In genomic region chr6:103306420-103307249, GRCm38 (mm10) we compare ENCODE assay signal across 8 mouse cellular contexts.
DNase-seq lines count a peak whose midpoint lies in the region; TF ChIP-seq lines count a peak whose summit lies in the region.

No protein-coding gene starts in this region.

- no peak for TF ChIP-seq POLR2A in CH12.LX (IDR thresholded peaks at IDR 0.05; ENCODE audit: low read depth, low read length)

- H3K4me2 ChIP-seq in CH12.LX (ENCODE audit: insufficient read depth, low read depth, poor library complexity, severe bottlenecking), result no peak overlapping the region

- peak in 1 of 2 experiments; percentile 42; a peak in 2 of 4 replicates for TF ChIP-seq CTCF in CH12.LX (conservative IDR thresholded peaks at IDR 0.05 in 1 of 2, IDR thresholded peaks at IDR 0.05 in 1 of 2; ENCODE audit: low read depth in 2 of 2, low read length in 2 of 2)

- H3K4me1 ChIP-seq in CH12.LX (ENCODE audit: control insufficient read depth in 1 of 2, insufficient read depth in 2 of 2), result no peaks in the 10 kb centered on the region

- H3K27ac ChIP-seq in CH12.LX (ENCODE audit: insufficient read depth, low read depth), result no peak overlapping the region

- in situ Hi-C loops in CH12.LX (cut with MboI; ENCODE audit: low pct_ligation_motif_present, low pct_unique_long_range_greater_than_20kb, low sequenced_read_pairs), result loop anchor here (25.0 kb wide), 1 partner anchor 381 kb away; no protein-coding TSS in a partner anchor

- no peaks in the 10 kb centered on the region for H3K36me3 ChIP-seq in CH12.LX (replicated peaks in 1 of 2; ENCODE audit: control insufficient read depth in 1 of 2, insufficient read depth in 1 of 2, low read length in 1 of 2)
- no peaks in the 10 kb centered on the region for H3K36me3 ChIP-seq in splenic B cell, adult 2 months (ENCODE audit: control insufficient read depth, insufficient read depth, low read length, poor library complexity, severe bottlenecking)

- TF ChIP-seq RAD21 in CH12.LX (IDR thresholded peaks at IDR 0.05; ENCODE audit: low read depth, low read length), result peak; percentile 46

- no peaks in the 10 kb centered on the region for H3K79me2 ChIP-seq in CH12.LX (replicated peaks; ENCODE audit: control insufficient read depth, extremely low read depth, insufficient read depth, poor library complexity, severe bottlenecking)

- no peak overlapping the region for H3K4me3 ChIP-seq in CH12.LX (replicated peaks in 1 of 3; ENCODE audit: low read depth in 2 of 3, low read length in 2 of 3, poor library complexity in 1 of 3)

- dilution Hi-C loops in CH12.LX (cut with MboI; ENCODE audit: extremely low pct_ligation_motif_present, extremely low pct_unique_long_range_greater_than_20kb, low sequenced_read_pairs), result no loop called here

- no peak for TF ChIP-seq EP300 in CH12.LX (IDR thresholded peaks at IDR 0.05; ENCODE audit: low read length)

- no peaks in the 10 kb centered on the region for H3K27me3 ChIP-seq in CH12.LX (replicated peaks)
- H3K27me3 ChIP-seq in splenic B cell, adult 2 months (ENCODE audit: control insufficient read depth, insufficient read depth, low read length, poor library complexity, severe bottlenecking), result no peaks in the 10 kb centered on the region

- H3K9me3 ChIP-seq in CH12.LX (replicated peaks; ENCODE audit: low read length), result peaks cover 33% of the 10 kb centered on the region

- H3K9ac ChIP-seq in CH12.LX (ENCODE audit: insufficient read depth, low read depth), result no peak overlapping the region

- peak; percentile 15 for DNase-seq in kidney, adult 9 months
- no peak for DNase-seq in kidney, postnatal 10 days
- DNase-seq in CH12.LX (ENCODE audit: extremely low read depth), result peak; percentile 3
- peak; percentile 6 to 66 for DNase-seq in cerebellum, postnatal 10 days
- DNase-seq in induced T-regulatory cell, adult 2 months (ENCODE audit: low read depth), result peak; percentile 62
- DNase-seq in splenic B cell, adult 2 months (ENCODE audit: low read depth, low spot score), result peak; percentile 64
- DNase-seq in right cerebral cortex, postnatal 25 days, result no peak
- DNase-seq in adrenal gland, adult 8-10 months, result no peak

TF ChIP-seq in CH12.LX, 34 proteins besides CTCF, POLR2A, EP300 and RAD21:
- no peak for TF ChIP-seq ZC3H11A (IDR thresholded peaks at IDR 0.05; ENCODE audit: low read depth, low read length)
- peak; percentile 25; the same call in 1 of the 2 replicates for TF ChIP-seq SMC3 (IDR thresholded peaks at IDR 0.05; ENCODE audit: low read depth, low read length)
- no peak for TF ChIP-seq MAX (IDR thresholded peaks at IDR 0.05; ENCODE audit: low read length)
- no peak for TF ChIP-seq MYC (IDR thresholded peaks at IDR 0.05; ENCODE audit: low read depth, low read length)
- no peak for TF ChIP-seq ZKSCAN1 (IDR thresholded peaks at IDR 0.05; ENCODE audit: borderline replicate concordance, low read depth, low read length)
- no peak for TF ChIP-seq NRF1 (IDR thresholded peaks at IDR 0.05; ENCODE audit: low read depth, low read length)
- TF ChIP-seq JUN (IDR thresholded peaks at IDR 0.05; ENCODE audit: insufficient read depth, low read depth, low read length), result no peak
- TF ChIP-seq BHLHE40 (IDR thresholded peaks at IDR 0.05; ENCODE audit: low read depth, low read length), result no peak

Comparison
In these comparisons a context has a peak if more than half of its experiments do, and no peak if none do; other contexts are left out.
1. DNase-seq: peak in kidney, adult 9 months (single experiment), CH12.LX (single experiment), cerebellum, postnatal 10 days (2 of 2), induced T-regulatory cell, adult 2 months (single experiment) and splenic B cell, adult 2 months (single experiment); none in kidney, postnatal 10 days (single experiment), right cerebral cortex, postnatal 25 days (single experiment) and adrenal gland, adult 8-10 months (single experiment).